Mouse (Mus musculus) adrenal gland, postnatal 4 days (tissue): ENCODE measurements around the gene Bpifc. TPM values are rescaled to one million over a fixed set of nuclear protein-coding genes. Genes with fewer than 3 reads are reported as not detected.

Experiments
- DNase-seq, 2 experiments: peaks; one replicate each; pipeline ENCODE4 v3.0.0; 2021 to 2022; ENCODE audit warnings: low spot score in 2 of 2, mixed read lengths in 2 of 2
- total RNA-seq, 2 experiments: library from RNA; stranded (reverse); gene quantifications; 2 replicates each; pipeline ENCODE4 v1.2.3; 2021

Gene Bpifc
- total RNA-seq, 2 experiments from 2014 or later = 0.11 to 0.20 TPM

- DNase-seq = no peak
Measured at GRCm38 (mm10) chr10:86017781-86018180, 6.1 kb upstream of the Bpifc start.

DNA sequence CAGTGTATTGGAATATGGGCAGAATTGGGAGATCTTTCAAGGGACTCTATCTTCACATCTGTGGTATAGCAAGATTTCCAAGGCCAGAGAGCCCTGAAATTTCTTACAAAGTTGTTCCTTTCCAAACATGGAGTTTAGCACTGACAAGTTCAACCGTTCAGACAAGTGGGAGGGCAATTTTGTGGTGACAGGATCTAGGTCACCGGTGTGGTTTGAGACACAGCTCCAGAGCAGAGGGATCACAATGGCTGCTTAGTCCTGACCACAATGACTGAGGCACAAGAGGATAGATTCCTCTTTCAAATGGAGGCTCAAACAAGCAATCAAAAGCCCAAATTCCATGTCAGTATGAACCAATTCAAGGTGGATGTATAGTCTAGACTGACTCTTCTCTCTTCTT, 523 bp downstream of the Bpifc start:
- no peak for DNase-seq

DNA sequence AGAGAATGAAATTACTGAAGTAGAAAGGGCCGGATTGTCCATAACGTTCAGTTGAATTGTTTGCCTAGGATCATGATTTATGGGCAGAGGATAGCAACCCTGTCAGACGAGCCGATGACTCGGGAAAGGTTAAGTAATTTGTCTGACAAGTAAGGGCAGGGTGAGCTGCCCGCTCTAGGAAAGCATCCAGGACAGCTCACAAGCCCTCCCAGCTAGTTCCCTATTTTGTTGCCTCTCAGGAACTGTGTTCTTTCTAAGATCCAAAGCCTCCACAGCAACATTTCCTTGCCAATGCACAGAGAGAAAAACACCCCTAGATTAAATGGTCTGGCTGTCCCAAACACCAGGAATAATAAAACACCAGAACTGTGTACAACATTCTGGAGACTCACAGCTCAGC, 1.1 kb downstream of the Bpifc start:
- no peak for DNase-seq

DNA sequence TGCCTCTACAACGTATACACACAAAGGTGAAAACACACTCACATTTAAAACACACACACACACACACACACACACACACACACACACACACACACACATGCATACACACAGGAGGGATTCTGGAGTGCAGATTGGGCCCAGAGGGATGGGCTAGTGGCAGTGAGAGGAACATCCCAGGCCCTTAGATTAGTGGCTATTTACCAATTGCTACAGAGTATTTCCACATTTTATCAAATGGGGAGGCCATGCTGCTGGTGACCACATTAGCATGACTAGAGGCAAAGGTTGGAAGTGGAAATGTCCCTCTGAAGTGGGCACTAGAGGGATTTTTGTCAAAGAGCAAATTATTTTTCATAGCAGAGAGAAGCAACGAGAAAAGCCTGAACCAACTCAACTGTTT, 2.0 kb downstream of the Bpifc start:
- no peak for DNase-seq

- no peak for DNase-seq
Measured at GRCm38 (mm10) chr10:86006455-86006854, 5.2 kb downstream of the Bpifc start.

GRCm38 (mm10) chr10:86000447-86000846, 11.2 kb downstream of the Bpifc start:
- no peak for DNase-seq

- no peak for DNase-seq
Measured at GRCm38 (mm10) chr10:85994543-85995104, 17.1 kb downstream of the Bpifc start.

DNA sequence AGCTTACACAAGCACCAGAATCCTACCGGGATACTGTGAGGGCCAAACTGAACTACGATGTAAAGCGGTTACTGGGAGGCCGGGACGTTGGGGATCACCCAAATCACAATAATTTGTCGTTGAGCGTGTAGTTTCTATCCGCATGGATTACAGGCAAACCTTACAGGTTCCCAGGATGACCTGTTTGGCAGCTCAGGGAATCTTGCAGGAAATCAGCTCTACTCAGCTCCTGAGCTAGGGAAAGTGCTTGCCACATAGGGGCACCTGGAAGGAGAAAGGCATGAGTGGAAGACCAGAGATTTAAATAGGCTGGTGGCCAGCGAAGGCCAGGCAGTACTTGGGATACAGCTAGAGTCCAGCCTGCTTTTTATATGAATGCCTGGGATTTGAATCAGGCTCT, 17.9 kb downstream of the Bpifc start:
- no peak for DNase-seq

GRCm38 (mm10) chr10:85992412-85992811, 19.3 kb downstream of the Bpifc start:
- no peak for DNase-seq

GRCm38 (mm10) chr10:85989412-85990115, 22.1 kb downstream of the Bpifc start:
- DNase-seq = no peak

GRCm38 (mm10) chr10:85972915-85973314, 38.8 kb downstream of the Bpifc start:
- no peak for DNase-seq

- DNase-seq = no peak
Measured at GRCm38 (mm10) chr10:85971826-85972225, 39.9 kb downstream of the Bpifc start.

DNA sequence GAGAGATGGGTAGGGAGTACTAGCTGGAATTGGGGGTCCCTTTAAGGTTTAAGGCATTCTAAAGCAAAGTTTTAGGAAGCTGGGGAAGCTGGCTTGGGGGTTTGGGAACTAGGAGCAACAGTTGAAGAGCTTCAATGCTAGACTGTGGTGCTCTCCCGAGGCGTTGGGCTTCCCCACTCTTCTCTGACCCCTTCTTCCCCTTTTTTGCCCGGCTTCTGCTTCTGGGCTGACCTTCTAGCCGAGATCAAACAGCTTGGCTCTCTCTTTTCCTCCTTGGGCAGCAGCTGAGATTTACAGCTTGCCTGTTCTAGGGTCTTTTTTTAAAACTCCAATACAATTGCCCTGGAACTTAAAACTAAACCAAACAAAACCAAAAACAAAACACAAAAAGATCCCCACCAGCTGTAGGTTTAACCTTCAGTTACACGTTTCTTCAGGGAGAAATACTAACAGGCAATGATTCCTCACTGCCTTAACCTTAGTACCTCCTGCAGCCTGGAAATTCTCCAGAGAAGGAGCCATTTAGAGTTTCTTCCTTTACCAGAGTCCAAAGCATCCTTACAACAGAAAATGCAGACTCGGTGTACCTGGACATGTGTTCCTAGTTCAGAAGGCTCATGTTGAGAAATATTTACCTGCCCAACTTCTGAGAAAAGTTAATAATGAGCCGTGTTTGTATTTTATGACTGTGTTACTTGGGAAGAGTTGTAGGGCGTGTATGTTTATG, 41.6 kb downstream of the Bpifc start:
- no peak for DNase-seq

GRCm38 (mm10) chr10:85968731-85969130, 43.0 kb downstream of the Bpifc start:
- no peak for DNase-seq

GRCm38 (mm10) chr10:85968157-85968634, 43.5 kb downstream of the Bpifc start:
- peak; percentile 47 to 66 for DNase-seq

- DNase-seq = no peak
Measured at GRCm38 (mm10) chr10:85967411-85968156, 44.1 kb downstream of the Bpifc start.

DNA sequence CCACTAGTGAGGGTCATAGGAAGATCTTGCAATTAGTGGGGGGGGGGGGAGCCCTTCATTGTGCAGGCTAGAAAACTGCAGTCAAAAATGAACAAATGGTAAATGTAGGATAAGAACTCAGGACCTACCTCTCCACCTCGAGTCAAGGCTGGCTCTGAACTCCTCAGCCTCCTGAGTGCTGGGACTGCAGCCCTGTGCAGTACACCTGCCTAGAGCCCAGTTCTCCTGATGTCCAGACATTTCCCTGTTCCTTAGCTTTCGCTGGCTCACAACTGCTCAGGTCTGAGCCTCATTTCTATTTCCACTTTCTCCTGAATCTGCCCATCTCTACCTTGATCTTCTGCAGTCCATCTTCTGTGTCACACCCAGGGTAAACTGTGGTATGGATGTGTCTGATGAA, 45.2 kb downstream of the Bpifc start:
- DNase-seq = no peak

DNA sequence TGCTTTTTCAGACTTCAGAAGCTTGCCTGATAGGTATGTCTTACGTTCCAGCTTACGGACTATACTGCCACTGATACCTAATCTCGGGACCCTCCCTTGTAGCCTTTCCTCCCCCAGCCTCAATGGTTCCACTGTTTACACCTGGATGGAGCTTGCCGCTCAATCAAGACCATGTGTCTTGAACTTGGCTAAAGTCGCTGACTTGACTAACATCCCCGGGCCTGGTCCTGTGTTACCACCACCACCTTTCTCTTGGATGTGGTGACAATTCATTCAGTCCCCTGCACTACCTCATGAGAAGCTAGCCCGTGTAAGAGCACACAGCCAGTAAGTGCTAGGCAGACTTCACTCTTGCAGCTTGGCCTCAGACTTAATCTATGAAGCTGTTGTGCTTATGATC, 47.4 kb downstream of the Bpifc start:
- no peak for DNase-seq

DNA sequence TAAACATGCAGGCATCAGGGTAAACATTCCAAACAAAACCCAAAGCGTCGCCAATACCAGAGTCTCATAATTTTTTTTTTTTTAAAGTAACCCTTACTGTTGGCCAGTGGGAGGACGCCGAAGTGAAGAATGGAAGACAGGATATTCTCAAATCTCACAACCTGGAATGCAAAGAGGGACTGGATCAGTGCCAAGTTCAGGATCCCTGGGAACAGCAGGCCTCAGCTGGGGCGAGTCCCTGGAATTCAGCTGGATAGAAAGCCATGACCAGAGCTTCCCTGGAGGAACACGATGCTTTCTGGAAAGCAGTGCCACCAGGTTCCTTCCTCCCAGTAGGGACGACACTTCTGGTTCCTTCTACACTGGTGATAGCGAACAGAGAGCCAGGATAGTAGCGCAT, 48.8 kb downstream of the Bpifc start:
- no peak for DNase-seq

DNA sequence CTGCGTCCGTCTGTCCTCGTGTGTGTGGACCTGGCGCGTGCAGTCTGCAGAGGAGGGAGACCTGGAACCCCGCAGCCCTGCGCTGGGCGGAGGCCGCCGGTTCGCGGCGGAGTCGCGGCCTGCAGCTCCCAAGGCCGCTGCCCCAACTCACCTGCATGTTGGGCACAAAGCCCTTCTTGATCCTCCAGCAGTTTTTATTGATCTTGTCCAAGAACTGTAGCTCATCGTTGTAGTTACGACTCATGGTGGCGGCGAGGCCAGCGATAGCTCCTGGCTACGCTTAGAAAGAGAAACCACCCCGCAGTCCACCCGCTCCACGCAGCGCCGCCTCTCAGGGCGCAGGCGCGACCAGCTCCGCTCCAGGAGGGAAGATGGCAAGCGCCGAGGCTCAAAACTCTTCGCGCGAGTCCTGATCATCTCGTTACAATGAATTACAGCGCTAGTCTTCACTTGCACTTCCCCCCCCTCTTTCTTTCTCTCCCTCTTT, 54.2 kb downstream of the Bpifc start, which contains the start of gene Rtcb:
TSS of gene Rtcb (minus strand) at position 360 of the 487 bp plus-strand sequence.
- DNase-seq = peak; percentile 96

DNA sequence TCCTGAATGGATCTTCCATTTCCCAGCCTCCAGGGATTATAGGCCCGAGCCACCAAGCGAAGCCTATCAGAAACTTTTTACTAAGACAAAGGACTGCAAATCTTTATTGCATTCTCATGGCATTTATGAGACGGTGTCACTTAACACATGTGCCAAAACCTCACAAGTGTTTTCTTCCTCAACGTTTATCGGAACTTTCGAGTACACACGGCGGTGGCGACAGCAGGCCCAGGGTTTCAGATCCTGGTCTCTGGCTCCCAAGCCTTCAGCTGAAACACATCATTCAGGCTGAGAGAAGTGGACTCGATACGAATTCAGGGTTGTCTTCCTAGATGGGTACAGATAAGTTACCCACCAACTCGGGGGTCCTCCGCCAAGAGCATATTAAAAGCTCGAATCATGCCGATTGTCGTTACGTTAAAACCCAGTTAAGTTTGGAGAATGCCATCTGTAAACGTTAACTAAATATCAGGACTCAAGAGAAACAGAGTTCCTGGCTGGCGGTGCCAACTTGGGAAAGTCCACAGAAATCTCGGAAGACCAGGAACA, 54.8 kb downstream of the Bpifc start:
- no peak for DNase-seq
